Mouse (Mus musculus) bone marrow macrophage, adult 2 months (primary cell): ENCODE measurements around the gene Dmrtc1b.
"Not testable (repeated sequence)": the region's sequence is repeated elsewhere in the genome, so short reads cannot be mapped to it uniquely, and the experiment has no call there.

Experiments used
- CTCF ChIP-seq: IDR thresholded peaks from 2 replicates; pipeline ENCODE4 v1.5.1; 2012; ENCODE audit warnings: low read depth, mild to moderate bottlenecking, low read length, moderate library complexity
- POLR2A ChIP-seq: IDR thresholded peaks from 2 replicates; pipeline ENCODE4 v1.6.1; 2012; ENCODE audit warnings: mild to moderate bottlenecking, low read depth, low read length, borderline replicate concordance

DNA sequence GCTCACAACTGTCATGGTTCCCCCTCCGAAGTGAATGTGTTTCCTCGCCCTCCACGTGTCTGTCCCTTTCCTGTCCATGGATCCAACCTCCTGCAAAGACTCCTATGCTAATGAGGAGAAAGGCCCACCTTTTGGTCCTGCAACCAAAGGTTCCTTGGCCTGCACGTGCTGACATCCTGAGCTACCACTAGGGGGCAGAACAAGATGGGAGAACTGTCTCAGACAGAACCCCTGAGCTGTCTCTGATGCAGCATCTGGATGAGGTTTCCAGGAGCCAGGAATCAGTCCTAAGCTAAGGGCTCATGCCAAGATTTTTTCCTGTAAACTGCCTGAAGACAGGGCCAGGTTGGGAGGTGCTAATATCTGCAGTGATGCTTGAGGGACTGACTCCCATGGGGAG, 18.4 kb upstream of the Dmrtc1b start:
- TF ChIP-seq POLR2A, CTCF: not testable (repeated sequence)
